Mouse (Mus musculus): ENCODE measurements at regions not wholly inside any gene's neighbourhood (a gene's known extent, or its start where the extent isn't known, plus 50 kb on each side); places are given as distances from the start of the nearest gene placed in this dataset.

GRCm38 (mm10) chr3:35295746-35296145 lies 458.2 kb upstream of the Atp11b start:
- Histone ChIP-seq H3K4me1 (no peaks in the 10 kb centered on the region), H3K9me3 (0 out of 2 replicates have a peak, but pooled peaks cover 5% of the 10 kb centered on the region), H3K27ac (no peak overlapping the region), H3K36me3 (no peaks in the 10 kb centered on the region), H3K4me3 (no peak overlapping the region), H3K27me3 (replicated peaks) (no peaks in the 10 kb centered on the region), H3K4me2 (replicated peaks) (no peak overlapping the region), H3K9ac (no peak overlapping the region)
- no peak for ATAC-seq (ENCODE audit: low FRiP score, low read depth)
- 81% methylated on average over 4 of the region's 4 CpGs for WGBS

DNA sequence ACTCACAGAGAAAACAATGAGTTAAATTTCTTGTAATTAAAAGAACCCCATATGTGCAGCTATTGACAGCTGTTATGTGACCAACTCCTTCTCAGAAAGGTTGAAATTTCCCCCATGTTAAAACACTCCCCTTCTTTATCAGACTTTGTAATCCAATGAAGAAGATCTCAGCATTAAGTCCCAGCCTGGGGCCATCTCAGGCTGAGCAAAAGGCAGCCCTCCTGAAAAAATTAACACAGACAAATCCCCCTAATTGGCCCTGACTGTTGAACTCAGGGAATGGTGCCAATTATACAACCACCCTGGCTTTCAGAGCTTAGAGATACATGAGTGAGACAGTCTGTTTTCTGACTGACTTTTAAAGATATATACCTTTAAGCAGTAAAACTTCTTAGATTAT lies 454.9 kb upstream of the Atp11b start:
- H3K27ac ChIP-seq, result no peak overlapping the region
- no peaks in the 10 kb centered on the region for H3K4me1 ChIP-seq
- no peaks in the 10 kb centered on the region for H3K27me3 ChIP-seq (replicated peaks)
- H3K36me3 ChIP-seq, result no peaks in the 10 kb centered on the region
- H3K9me3 ChIP-seq, result peaks cover 13% of the 10 kb centered on the region; the same call in 1 of the 2 replicates
- no peak overlapping the region for H3K4me2 ChIP-seq (replicated peaks)
- ATAC-seq (ENCODE audit: low FRiP score, low read depth), result no peak
- H3K9ac ChIP-seq, result no peak overlapping the region
- no peak overlapping the region for H3K4me3 ChIP-seq

DNA sequence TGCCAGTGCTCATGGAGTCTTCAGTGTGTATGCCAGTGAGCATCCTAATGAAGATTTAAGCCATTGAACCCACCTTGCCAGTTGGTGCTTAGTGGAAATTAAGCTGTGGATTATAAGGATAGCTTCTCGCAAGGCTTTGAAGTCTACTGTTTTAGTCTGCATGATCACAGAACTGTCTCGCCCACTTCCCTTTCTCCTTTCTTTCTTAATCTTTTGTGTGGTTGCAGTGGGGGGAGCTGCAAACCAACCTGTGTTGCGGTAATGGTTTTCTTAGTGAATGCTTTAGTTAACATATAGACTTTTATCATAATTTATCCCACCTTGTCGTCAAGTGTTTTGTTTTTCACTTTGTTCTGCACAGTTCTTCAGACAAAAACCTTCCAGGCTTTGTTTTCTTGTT lies 447.9 kb upstream of the Atp11b start:
- no peaks in the 10 kb centered on the region for H3K27me3 ChIP-seq (replicated peaks)
- no peak overlapping the region for H3K4me2 ChIP-seq (replicated peaks)
- no peak for ATAC-seq (ENCODE audit: low FRiP score, low read depth)
- WGBS, result 89% methylated on average over 4 of the region's 4 CpGs
- no peak overlapping the region for H3K27ac ChIP-seq
- H3K4me3 ChIP-seq, result no peak overlapping the region
- peaks cover 5% of the 10 kb centered on the region; the same call in 1 of the 2 replicates for H3K4me1 ChIP-seq
- H3K9ac ChIP-seq, result no peak overlapping the region
- no peaks in the 10 kb centered on the region for H3K36me3 ChIP-seq
- peaks cover 10% of the 10 kb centered on the region; the same call in 1 of the 2 replicates for H3K9me3 ChIP-seq

DNA sequence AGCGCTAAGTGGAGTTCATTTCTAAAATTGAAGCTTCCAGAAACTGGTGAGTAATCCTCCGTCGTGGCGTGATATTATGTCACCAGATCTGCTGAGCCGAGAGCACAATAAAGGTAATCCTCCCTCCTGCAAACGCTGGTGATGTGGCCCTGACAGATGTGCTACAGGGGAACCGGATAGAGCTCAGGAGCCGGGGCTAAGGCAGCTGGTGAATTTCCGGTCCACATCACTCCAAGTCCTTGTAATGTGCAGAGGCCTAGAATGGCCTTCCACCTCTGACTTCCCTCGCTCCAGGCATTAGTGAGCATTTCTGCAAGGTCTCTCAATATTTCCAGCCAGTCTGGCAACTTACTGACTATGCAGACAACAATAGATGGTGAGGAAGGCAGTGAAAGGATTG lies 439.7 kb upstream of the Atp11b start:
- Histone ChIP-seq H3K9me3 (no peaks in the 10 kb centered on the region), H3K9ac (no peak overlapping the region), H3K36me3 (no peaks in the 10 kb centered on the region), H3K27ac (no peak overlapping the region), H3K4me2 (replicated peaks) (no peak overlapping the region), H3K4me3 (no peak overlapping the region), H3K4me1 (peaks cover under 1% of the 10 kb centered on the region; the same call in 1 of the 2 replicates), H3K27me3 (replicated peaks) (no peaks in the 10 kb centered on the region)
- WGBS, result 90% methylated on average over 10 of the region's 10 CpGs
- ATAC-seq (ENCODE audit: low FRiP score, low read depth), result no peak

DNA sequence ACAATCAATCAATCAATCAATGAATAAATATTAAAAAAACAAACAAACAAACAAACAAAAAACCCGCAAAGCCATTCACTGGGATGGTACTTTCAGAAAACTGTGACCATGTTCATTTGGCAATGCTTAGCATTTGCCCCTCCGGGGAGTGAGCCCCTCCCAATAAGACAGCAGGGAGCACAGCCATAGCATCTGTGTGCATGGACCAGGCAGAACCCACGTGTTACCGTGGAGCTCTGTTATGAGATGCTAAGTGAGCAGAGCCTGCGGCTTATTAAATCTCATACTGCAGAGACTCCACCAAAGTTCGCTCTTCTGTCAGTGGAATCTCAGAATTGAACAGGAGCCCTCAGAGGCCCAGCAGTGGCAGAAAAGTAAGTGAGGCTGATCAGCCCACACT lies 438.7 kb upstream of the Atp11b start:
- no peaks in the 10 kb centered on the region for H3K27me3 ChIP-seq (replicated peaks)
- ATAC-seq (ENCODE audit: low FRiP score, low read depth), result no peak
- no peak overlapping the region for H3K4me2 ChIP-seq (replicated peaks)
- no peak overlapping the region for H3K9ac ChIP-seq
- H3K4me3 ChIP-seq, result no peak overlapping the region
- WGBS, result 86% methylated on average over 6 of the region's 6 CpGs
- H3K27ac ChIP-seq, result no peak overlapping the region
- no peaks in the 10 kb centered on the region for H3K4me1 ChIP-seq
- no peaks in the 10 kb centered on the region for H3K36me3 ChIP-seq
- no peaks in the 10 kb centered on the region for H3K9me3 ChIP-seq

DNA sequence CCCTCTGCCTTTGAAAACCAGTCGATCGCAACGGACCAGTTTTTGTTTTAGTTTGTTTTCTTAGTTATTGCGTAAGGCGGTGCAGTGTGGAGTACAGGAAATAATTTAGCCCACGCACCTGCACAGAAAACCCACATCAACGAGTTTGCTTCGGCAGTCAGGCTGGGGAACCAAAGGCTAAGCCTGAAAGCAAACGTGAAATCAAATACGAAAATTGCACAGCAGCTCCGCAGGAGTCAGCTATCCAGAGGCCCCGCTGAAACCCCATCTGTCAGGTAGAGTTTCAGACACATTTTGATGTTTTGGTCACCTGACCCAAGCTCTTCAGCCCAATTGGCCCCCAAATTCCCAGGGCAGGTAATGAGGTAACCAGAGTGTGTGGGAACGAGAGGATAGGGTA lies 435.6 kb upstream of the Atp11b start:
- ATAC-seq (ENCODE audit: low FRiP score, low read depth), result no peak
- H3K4me2 ChIP-seq (replicated peaks), result no peak overlapping the region
- peaks cover 17% of the 10 kb centered on the region for H3K4me1 ChIP-seq
- no peak overlapping the region for H3K9ac ChIP-seq
- no peaks in the 10 kb centered on the region for H3K36me3 ChIP-seq
- H3K27me3 ChIP-seq (replicated peaks), result no peaks in the 10 kb centered on the region
- H3K4me3 ChIP-seq, result no peak overlapping the region
- 84% methylated on average over 13 of the region's 13 CpGs for WGBS
- H3K27ac ChIP-seq, result no peak overlapping the region
- H3K9me3 ChIP-seq, result no peaks in the 10 kb centered on the region

DNA sequence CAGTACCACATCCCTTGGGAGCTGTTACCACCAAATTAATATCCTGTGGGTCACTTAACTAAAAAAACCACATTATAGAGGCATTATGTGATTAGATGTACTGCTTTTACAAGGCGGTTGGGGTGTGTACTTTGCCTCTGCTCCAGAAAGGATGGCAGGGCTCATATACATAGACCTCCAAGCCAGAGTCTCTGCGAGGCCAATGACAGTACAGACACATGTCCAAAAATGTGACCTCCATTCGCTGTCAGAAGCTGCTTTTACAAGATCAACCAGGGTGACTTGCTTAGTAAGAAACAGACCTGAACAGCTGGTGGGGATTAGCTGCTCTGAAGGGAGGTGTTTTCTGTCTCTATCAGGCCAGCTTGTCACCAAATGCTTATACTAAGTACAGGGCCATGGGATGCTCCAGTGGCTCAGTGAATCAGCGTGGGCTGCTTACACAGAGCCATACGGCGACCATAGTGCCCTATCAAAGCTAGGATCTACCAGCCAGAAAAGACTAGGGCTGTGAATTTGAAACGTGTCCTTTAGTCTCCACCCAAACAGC lies 433.0 kb upstream of the Atp11b start:
- no peak overlapping the region for H3K4me3 ChIP-seq
- no peak overlapping the region for H3K27ac ChIP-seq
- H3K9ac ChIP-seq, result no peak overlapping the region
- no peak overlapping the region for H3K4me2 ChIP-seq (replicated peaks)
- no peaks in the 10 kb centered on the region for H3K36me3 ChIP-seq
- 63% methylated on average over 7 of the region's 7 CpGs for WGBS
- H3K9me3 ChIP-seq, result no peaks in the 10 kb centered on the region
- peaks cover 22% of the 10 kb centered on the region for H3K4me1 ChIP-seq
- ATAC-seq (ENCODE audit: low FRiP score, low read depth), result no peak
- H3K27me3 ChIP-seq (replicated peaks), result no peaks in the 10 kb centered on the region

- H3K27ac ChIP-seq, result no peak overlapping the region
Observed at GRCm38 (mm10) chr3:35321991-35322390, 431.9 kb upstream of the Atp11b start.

DNA sequence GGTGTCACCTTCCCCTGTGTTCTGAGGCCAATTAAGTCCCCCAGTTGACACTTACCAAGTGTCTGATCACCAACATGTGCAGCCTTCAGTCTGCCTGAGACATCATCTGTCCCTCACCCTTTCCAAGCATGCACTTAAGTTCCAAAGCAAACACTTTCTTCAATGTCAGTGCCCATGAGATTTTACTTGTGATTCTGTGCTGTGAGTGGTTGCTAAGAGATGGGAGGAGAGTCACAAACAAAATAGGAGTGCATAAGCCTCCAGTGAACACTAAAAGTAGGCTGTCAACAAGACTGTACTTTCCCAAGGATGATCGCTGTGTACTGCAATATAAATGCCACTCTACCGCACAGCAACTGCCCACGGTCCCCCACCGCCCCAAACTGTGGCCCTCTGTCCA lies 431.0 kb upstream of the Atp11b start:
- H3K27me3 ChIP-seq (replicated peaks), result no peaks in the 10 kb centered on the region
- no peak overlapping the region for H3K4me3 ChIP-seq
- 88% methylated on average over 4 of the region's 4 CpGs for WGBS
- H3K9me3 ChIP-seq, result no peaks in the 10 kb centered on the region
- H3K36me3 ChIP-seq, result no peaks in the 10 kb centered on the region
- no peak overlapping the region for H3K27ac ChIP-seq
- no peak overlapping the region for H3K9ac ChIP-seq
- ATAC-seq (ENCODE audit: low FRiP score, low read depth), result no peak
- H3K4me1 ChIP-seq, result peaks cover 22% of the 10 kb centered on the region
- no peak overlapping the region for H3K4me2 ChIP-seq (replicated peaks)

More at GRCm38 (mm10) chr3:35321991-35322390, 431.9 kb upstream of the Atp11b start:
- Histone ChIP-seq H3K9me3 (no peaks in the 10 kb centered on the region), H3K4me3 (no peak overlapping the region), H3K4me1 (peaks cover 22% of the 10 kb centered on the region), H3K27me3 (replicated peaks) (no peaks in the 10 kb centered on the region), H3K36me3 (no peaks in the 10 kb centered on the region), H3K9ac (no peak overlapping the region), H3K4me2 (replicated peaks) (no peak overlapping the region)
- 35% methylated on average over 2 of the region's 2 CpGs for WGBS
- ATAC-seq (ENCODE audit: low FRiP score, low read depth), result no peak

DNA sequence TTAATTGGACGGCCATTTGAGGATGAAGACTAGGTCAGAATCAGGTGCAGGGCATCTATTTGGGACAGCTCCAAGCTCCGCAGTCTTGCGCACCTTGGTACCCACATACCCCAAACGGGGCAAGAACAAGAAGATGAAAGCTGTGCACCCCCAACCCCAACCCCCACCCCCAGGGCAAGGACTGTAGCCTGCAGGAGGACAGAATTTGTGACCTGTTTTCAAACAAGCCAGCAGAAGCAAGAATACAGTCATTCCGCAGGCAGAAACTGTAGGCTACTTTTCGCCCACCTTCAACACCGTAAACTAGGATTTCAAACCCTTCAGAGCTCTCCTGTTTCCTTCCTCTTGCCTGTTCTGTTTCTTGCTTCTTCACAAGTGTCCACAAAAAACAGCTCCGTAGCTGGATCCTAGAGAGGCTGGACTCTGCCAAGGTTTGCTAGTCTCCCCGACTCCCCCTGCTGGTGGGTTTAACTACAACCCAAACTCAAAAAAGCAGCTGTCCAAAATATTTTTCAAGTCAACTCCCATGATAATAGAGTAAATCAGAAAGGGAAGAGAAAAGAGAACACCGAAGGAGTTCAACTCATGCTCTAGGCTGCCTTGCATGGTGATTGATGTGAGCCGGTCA lies 430.3 kb upstream of the Atp11b start:
- Histone ChIP-seq H3K27me3 (replicated peaks) (no peaks in the 10 kb centered on the region), H3K4me1 (peaks cover 22% of the 10 kb centered on the region), H3K4me3 (no peak overlapping the region), H3K9me3 (no peaks in the 10 kb centered on the region), H3K27ac (no peak overlapping the region), H3K4me2 (replicated peaks) (no peak overlapping the region), H3K36me3 (no peaks in the 10 kb centered on the region), H3K9ac (no peak overlapping the region)
- 65% methylated on average over 11 of the region's 11 CpGs for WGBS
- ATAC-seq (ENCODE audit: low FRiP score, low read depth), result 0 out of 2 replicates have a peak, but pooled peaks have one; percentile 49

- Histone ChIP-seq H3K4me2 (replicated peaks) (0 out of 2 replicates have a peak overlapping the region, but pooled peaks have one; percentile 6), H3K27ac (no peak overlapping the region), H3K4me3 (no peak overlapping the region), H3K9ac (no peak overlapping the region), H3K4me1 (peaks cover 22% of the 10 kb centered on the region), H3K9me3 (no peaks in the 10 kb centered on the region), H3K27me3 (replicated peaks) (no peaks in the 10 kb centered on the region), H3K36me3 (no peaks in the 10 kb centered on the region)
- ATAC-seq (ENCODE audit: low FRiP score, low read depth), result peak; percentile 19; the same call in 1 of the 2 replicates
- WGBS, result 16% methylated on average over 11 of the region's 11 CpGs
Observed at GRCm38 (mm10) chr3:35324186-35324585, 429.7 kb upstream of the Atp11b start.

- WGBS, result 4% methylated on average over 18 of the region's 18 CpGs
- Histone ChIP-seq H3K9ac (no peak overlapping the region), H3K27me3 (replicated peaks) (no peaks in the 10 kb centered on the region), H3K4me2 (replicated peaks) (peak overlapping the region; percentile 48), H3K4me1 (peaks cover 19% of the 10 kb centered on the region), H3K4me3 (no peak overlapping the region), H3K9me3 (no peaks in the 10 kb centered on the region), H3K27ac (no peak overlapping the region), H3K36me3 (no peaks in the 10 kb centered on the region)
- ATAC-seq (ENCODE audit: low FRiP score, low read depth), result peak; percentile 85
Observed at GRCm38 (mm10) chr3:35332534-35333272, 421.2 kb upstream of the Atp11b start.
